Mouse (Mus musculus) heart, postnatal 25 days (tissue): ENCODE results near the gene Nrm. TPM values are rescaled to one million over a fixed set of nuclear protein-coding genes. Genes with fewer than 3 reads are reported as not detected.

ENCODE experiments used
- DNase-seq: peaks from one replicate; pipeline ENCODE4 v3.0.0; 2022; ENCODE audit warnings: low spot score
- intact Hi-C: fragments of 180-260 bp; cut with DNase I; formaldehyde crosslinking; loops from one replicate; pipeline ENCODE4 v1.15.1; 2025
- microRNA-seq: library from miRNA; unstranded; fragments of <30 nt; microRNA quantifications from one replicate; pipeline ENCODE4 v1.2.0, GENCODE M21; 2022
- total RNA-seq, 2 experiments: library from RNA; stranded (reverse); gene quantifications; 2 replicates each; pipeline ENCODE4 v1.2.3; 2021

Gene Nrm
- total RNA-seq, 2 experiments from 2014 or later: 2.3 to 2.8 TPM

DNA sequence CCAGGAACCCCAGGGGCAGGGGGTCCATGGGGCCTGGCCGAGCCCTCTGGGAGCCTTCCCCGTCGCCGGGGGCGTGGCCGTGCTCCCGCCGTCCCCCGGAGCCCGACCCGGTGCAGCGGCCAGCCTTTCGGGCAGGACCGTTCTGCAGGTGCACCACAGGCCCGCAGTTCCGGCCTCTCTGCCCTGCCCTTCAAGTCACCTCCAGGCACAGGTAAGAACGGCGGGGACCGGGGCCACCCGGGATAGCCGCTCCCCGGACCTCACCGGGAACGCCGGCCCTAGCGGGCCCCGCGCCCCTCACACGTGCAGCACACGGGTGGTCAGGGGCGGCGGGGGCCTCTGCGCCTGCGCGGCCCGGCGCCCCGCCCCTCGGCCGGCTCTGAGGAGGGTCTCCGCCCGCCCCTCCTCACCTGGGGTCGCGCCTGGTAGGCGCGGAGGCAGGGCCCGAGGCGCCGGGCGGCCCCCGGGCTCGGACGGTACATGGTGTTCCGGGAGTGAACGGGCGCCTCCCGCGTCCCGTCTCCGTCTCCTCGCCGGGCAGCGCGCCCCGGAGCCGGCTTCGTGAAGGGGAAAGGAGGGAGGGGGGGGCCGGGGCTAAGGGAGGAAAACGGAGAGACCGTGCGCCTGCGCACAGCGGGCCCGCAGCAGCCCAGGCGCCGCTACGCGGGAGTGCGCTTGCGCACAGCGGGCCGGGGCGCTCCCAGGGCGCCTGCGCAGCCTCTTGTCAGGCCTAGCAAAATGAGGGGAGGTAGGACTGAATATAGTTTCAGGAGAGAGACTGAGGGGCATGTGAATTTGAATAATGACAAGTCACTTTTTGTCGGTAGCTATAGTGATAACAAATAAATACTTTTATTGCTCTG, 35.9 kb downstream of the Nrm start, which contains the start of gene 2310061I04Rik:
Gene 2310061I04Rik (minus strand): TSS at position 651 of the 863 bp plus-strand sequence.
- intact Hi-C loops: no loop called here
- peak; percentile 85 for DNase-seq

DNA sequence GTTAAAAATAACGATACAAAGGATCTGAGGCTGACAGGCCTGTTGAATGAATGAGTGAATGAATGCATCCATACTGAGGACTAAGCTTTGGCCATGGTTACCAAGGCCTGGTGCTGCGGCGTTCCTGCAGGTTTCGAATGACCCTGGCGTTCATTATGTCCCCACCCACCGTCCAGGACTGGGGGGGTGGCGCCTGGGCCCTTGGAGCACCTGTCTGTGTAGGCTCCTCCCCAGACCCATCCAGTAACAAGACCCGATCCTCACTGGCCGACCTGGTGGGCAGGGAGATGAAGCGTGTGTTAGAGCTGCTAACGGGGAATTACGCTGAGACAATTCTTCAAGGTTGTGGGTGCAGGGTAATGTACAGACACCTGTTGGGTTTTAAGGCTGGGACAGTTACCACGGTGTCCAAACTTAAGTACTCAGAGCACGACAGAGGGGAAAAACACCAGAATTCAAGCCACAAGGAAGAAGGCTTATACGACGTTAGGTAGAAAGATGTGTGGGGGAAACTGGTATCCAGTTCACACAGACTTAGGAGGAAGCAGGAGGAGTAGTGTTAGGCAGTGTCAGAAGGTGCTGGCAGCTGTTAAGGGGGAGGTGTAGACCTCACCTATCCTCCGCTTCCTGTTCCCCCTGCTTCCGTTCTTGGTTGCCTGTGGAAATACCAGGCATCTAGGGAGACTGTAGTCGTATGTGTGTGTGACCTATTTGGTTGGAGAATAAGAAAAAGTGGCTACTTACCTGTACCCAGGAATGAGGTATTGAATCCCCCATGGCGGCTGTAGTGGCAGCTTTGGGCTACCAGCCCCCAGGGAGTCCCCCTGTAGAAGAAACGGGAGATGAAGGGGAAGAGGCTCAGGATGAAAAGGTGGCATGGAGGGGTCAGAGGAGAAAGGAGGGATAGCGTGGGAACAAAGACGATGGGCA, 36.8 kb downstream of the Nrm start:
- intact Hi-C loops: no loop called here
- DNase-seq: no peak

DNA sequence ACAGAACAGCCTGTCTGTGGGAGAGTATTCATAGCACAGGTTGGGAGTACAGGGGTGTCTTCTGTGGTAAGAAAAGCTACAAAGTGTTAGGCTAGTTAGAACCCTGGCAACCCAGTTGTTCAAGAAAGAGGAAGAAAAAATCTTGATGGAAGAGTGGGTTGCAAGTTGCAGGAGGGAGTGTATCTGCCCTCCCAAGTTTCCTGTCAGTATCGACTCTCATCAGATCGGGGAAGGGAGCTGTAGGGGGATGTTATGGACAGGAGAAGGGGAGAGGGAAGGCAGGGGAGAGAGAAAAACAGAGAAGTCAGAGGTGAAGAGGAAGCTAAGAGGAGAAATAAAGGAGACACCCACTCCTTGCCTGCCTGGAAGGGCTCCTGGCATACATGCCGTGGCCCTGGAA, 39.5 kb downstream of the Nrm start:
- intact Hi-C loops: no loop called here
- DNase-seq: no peak

DNA sequence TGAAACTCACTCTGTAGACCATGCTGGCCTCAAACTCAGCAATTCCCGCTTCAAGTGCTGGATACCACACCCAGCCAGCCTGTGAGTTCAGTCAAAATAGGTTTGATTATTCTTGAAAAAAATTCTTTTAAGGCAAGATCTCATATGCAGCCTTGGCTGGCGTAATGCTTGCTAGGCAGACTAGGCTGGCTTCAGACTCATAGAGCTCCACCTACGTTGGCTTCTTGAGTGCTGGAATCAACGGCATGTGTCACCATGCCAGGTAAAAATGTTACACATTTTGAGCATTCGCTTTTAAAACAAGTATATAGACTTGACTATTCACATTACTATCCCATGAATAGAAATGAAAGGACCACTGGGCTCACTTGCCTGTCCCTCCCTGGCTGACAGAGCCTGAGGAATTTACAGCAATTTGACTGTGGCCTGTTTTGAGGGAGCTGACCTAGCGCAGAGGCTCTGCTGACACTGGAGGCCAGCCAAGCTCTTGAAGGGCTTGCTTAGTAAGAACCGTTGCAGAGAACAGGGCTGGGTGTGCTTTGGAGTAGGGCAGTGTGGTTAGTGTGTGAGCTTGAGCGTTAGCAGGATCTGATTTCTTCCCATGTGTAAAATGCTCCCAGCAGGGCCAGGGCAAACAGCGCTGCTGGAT, 42.3 kb downstream of the Nrm start:
- no peak for DNase-seq
- intact Hi-C loops: no loop called here

DNA sequence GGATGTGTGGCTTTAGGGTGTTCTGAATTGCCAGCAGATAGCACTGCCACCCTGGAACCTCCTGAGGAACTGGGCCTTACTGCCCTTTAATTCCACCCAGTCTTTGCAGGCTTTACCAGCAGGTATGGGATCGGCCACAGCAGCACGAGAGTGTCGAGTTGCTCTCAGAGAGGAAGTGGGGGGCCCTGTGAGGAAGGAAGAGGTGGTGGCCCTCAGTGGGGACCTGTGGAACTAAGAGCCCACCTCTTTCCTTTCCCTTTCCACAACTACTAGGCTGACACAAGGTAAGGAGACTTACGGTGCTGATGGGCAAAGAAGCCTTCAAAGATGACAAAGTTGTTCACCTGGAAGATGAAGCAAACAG, 42.9 kb downstream of the Nrm start:
- no peak for DNase-seq
- intact Hi-C loops: no loop called here

DNA sequence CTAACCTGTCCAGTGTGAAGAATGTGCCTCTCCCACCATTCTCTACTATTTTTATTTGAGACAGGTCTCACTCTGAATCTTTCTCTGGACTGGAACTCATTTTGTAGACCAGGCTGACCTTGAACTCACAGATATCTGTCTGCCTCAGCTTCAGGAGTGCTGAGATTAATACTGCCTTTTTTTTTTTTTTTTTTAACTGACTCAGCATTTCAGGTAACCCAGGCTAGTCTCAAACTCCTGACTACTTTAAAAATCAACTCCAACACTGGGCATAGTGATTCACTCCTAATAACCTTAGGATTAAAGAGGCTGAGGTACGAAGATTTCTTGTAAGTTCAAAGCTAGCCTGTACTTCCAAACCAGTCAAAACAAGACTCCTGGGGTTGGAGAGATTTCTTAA, 44.5 kb downstream of the Nrm start:
- intact Hi-C loops: no loop called here
- DNase-seq: no peak

DNA sequence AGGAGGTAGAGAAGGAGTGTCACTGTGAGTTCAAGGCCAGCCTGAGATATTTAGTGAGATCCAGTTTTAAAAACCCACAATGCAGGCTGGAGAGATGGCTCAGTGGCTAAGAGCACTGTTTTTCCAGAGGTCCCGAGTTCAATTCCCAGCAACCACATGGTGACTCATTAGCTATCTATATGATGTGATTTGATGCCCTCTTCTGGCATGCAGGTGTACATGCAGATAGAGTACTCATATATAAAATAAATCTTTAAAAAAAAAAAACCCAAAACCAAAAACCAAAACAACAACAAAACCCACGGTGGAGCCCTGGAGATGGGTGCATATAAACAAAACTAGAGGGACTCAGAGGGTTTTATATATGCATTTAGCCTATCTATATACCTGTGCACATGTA, 46.5 kb downstream of the Nrm start:
- intact Hi-C loops: loop anchor here (1.0 kb wide), 1 partner anchor 27 kb away; no protein-coding TSS in a partner anchor
- DNase-seq: no peak

DNA sequence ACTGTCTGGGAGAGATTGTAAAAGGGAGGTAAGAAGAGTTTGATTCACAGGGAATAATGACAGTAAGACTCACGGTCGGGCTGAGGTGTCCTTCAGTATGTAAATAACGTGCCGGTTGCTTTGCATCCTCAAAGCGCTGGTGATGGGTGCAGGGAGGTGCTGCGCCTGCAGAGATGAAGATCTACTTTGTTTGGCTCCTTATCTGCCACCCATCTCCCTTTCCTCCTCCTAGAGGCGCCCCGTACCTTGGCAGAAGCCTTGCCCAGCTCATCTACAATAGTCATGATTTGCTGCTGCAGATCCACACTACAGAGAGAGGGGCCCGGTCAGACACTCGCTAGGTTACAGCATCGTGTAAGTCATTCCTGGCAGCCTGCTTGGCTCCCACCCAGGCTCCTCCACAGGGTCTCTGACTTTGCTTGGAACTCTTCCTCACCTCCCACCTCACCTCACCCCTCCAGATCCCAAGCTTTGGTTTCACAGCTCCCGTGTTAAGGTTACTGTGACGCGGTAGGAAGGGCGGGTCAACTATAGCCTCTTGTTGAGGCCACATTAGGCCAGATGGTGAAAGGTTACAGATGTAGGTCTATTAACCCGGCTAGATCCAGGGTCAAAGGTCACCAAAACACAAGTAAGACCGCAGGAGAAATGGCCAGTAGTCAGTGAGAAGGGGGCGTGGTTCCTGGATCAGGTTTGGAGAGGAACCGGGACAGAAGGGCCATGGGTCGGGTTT, 48.2 kb downstream of the Nrm start:
- intact Hi-C loops: no loop called here
- no peak for DNase-seq

DNA sequence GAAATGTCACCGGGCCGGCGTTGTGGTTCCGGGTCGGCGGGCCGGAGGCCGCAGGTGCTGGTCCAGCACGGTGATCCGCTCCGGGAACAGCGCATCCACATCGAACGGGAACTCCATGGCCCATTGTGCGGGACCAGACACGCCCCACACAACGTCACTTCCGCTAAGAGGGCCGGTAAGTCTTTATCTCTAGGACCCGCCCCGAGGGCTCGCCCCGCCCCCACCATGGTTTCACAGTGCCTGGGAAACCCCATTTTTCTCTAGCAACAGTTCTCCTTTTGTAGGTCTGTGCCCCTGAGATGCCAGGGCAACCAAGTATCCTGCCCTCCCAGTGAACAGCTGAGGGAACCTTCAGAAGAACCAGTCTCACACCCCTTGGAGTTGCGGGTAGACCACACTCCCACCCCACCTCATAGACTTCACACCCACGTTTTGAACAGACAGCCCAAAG, 48.8 kb downstream of the Nrm start, which contains the start of gene Atat1:
Gene Atat1 (minus strand): TSS at position 157 of the 451 bp plus-strand sequence.
- intact Hi-C loops: no loop called here
- peak; percentile 89 for DNase-seq

DNA sequence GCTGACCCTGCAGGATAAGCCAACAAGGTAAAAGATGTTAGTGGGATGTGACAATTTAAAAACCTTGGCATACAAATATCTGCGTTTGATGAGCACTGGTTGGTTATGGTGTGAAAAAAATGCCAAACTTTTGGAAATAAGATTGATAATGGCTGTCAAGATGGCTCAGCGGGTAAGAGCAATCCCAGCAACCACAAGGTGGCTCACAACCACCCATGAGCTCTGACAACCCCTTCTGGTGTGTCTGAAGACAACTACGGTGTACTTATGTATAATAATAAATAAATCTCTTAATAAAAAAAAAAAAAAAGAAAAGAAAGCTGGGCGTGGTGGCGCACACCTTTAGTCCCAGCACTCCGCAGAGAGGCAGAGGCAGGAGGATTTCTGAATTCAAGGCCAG, 53.9 kb downstream of the Nrm start:
- intact Hi-C loops: loop anchor here (5.0 kb wide), 1 partner anchor 78 kb away; the partner anchor contains the start of gene Tubb5
- DNase-seq: no peak

Small RNA genes lying within 50 kb of the gene (microRNA-seq; reads per million reads assigned to microRNA genes)
- 0.83 reads per million for gene Gm28033

Other genes starting within 250 kb of the Nrm start
- not detected for gene Gm9573, start 234.7 kb upstream of the Nrm start, total RNA-seq
- not detected for gene Mucl3, start 217.6 kb upstream of the Nrm start, total RNA-seq
- gene Vars2, start 193.7 kb upstream of the Nrm start, total RNA-seq: 10 to 100 TPM; 32.3 TPM
- gene Gtf2h4, start 187.6 kb upstream of the Nrm start, total RNA-seq: 10 to 100 TPM; 17.5 to 18.3 TPM
- 10 to 100 TPM; 33.1 to 41.7 TPM for gene Ddr1, start 156.7 kb upstream of the Nrm start, total RNA-seq
- gene Ier3, start 39.6 kb upstream of the Nrm start, total RNA-seq: 10 to 100 TPM; 21.7 to 39.7 TPM
- gene Flot1, start 38.1 kb upstream of the Nrm start, total RNA-seq: 100 to 1,000 TPM; 125 to 141 TPM
- 100 to 1,000 TPM; 102 to 103 TPM for gene Tubb5, start 23.0 kb upstream of the Nrm start, total RNA-seq
- gene Mdc1, start 19.8 kb upstream of the Nrm start, total RNA-seq: 10 to 100 TPM; 11.8 to 14.6 TPM
- 10 to 100 TPM; 11.9 to 16.6 TPM for gene Ppp1r18, start 4.3 kb downstream of the Nrm start, total RNA-seq
- gene Dhx16, start 18.5 kb downstream of the Nrm start, total RNA-seq: 10 to 100 TPM; 19.2 to 20.1 TPM
- gene 2310061I04Rik, start 36.1 kb downstream of the Nrm start, total RNA-seq: 100 to 1,000 TPM; 112 to 116 TPM
- 1 to 10 TPM; 7.7 TPM for gene Atat1, start 48.8 kb downstream of the Nrm start, total RNA-seq
- 10 to 100 TPM; 51.7 to 55.3 TPM for gene Mrps18b, start 55.1 kb downstream of the Nrm start, total RNA-seq
- 10 to 100 TPM; 30.4 to 34.5 TPM for gene Ppp1r10, start 55.1 kb downstream of the Nrm start, total RNA-seq
- gene Abcf1, start 108.4 kb downstream of the Nrm start, total RNA-seq: 10 to 100 TPM; 64.2 to 66.6 TPM
- 10 to 100 TPM; 26.4 to 26.6 TPM for gene Gnl1, start 118.5 kb downstream of the Nrm start, total RNA-seq
- 1 to 10 TPM; 3.8 to 4.4 TPM for gene Prr3, start 118.9 kb downstream of the Nrm start, total RNA-seq
- gene H2-T24, start 159.2 kb downstream of the Nrm start, total RNA-seq: 1 to 10 TPM; 7.4 to 7.5 TPM
- gene H2-T23, start 171.5 kb downstream of the Nrm start, total RNA-seq: 10 to 100 TPM; 20.2 to 25.6 TPM
- 1 to 10 TPM; 7.4 to 7.8 TPM for gene H2-T22, start 181.4 kb downstream of the Nrm start, total RNA-seq
- not detected for gene Gm6034, start 181.6 kb downstream of the Nrm start, total RNA-seq
- gene Gm11127, start 197.1 kb downstream of the Nrm start, total RNA-seq: 1 to 10 TPM; 2.6 to 2.9 TPM